Mouse (Mus musculus): ENCODE data around the gene Card14.
"Not testable (repeated sequence)": the region's sequence is repeated elsewhere in the genome, so short reads cannot be mapped to it uniquely, and the experiment has no call there.

Gene Card14

GRCm38 (mm10) chr11:119307658-119307867 lies at the start of gene Card14:
Card14 (plus strand) TSS chr11:119307768.
- in situ Hi-C loops (cut with MboI, MseI): no loop called here

GRCm38 (mm10) chr11:119258216-119258571 lies 49.4 kb upstream of the Card14 start:
- in situ Hi-C loops (cut with MboI, MseI): no loop called here

GRCm38 (mm10) chr11:119258572-119259322 lies 48.8 kb upstream of the Card14 start:
- in situ Hi-C loops (cut with MboI, MseI): no loop called here

GRCm38 (mm10) chr11:119259977-119260376 lies 47.6 kb upstream of the Card14 start:
- in situ Hi-C loops (cut with MboI, MseI): no loop called here

GRCm38 (mm10) chr11:119264413-119264812 lies 43.2 kb upstream of the Card14 start:
- in situ Hi-C loops (cut with MboI, MseI): no loop called here

GRCm38 (mm10) chr11:119265811-119266210 lies 41.8 kb upstream of the Card14 start:
- in situ Hi-C loops (cut with MboI, MseI): no loop called here

GRCm38 (mm10) chr11:119267241-119267674 lies 40.3 kb upstream of the Card14 start:
- in situ Hi-C loops (cut with MboI, MseI): no loop called here

- in situ Hi-C loops (cut with MboI, MseI): no loop called here
Observed at GRCm38 (mm10) chr11:119267768-119268556, 39.6 kb upstream of the Card14 start, which contains the start of gene Gaa. Gaa (plus strand) TSS chr11:119267887.

GRCm38 (mm10) chr11:119268557-119269195 lies 38.9 kb upstream of the Card14 start:
- in situ Hi-C loops (cut with MboI, MseI): no loop called here

- in situ Hi-C loops (cut with MboI, MseI): not testable (repeated sequence)
Observed at GRCm38 (mm10) chr11:119272492-119272891, 35.1 kb upstream of the Card14 start.

GRCm38 (mm10) chr11:119273186-119273930 lies 34.2 kb upstream of the Card14 start:
- in situ Hi-C loops (cut with MboI, MseI): no loop called here

- in situ Hi-C loops (cut with MboI, MseI): no loop called here
Observed at GRCm38 (mm10) chr11:119281030-119281429, 26.5 kb upstream of the Card14 start.

GRCm38 (mm10) chr11:119285791-119286527 lies 21.6 kb upstream of the Card14 start:
- in situ Hi-C loops (cut with MboI, MseI): loop anchor here in 1 of 2 experiments (5.0 kb wide), 1 partner anchor 79 kb away; no protein-coding TSS in a partner anchor

- in situ Hi-C loops (cut with MboI, MseI): loop anchor here in 1 of 2 experiments (5.0 kb wide), 1 partner anchor 80 kb away; no protein-coding TSS in a partner anchor
Observed at GRCm38 (mm10) chr11:119287207-119287992, 20.2 kb upstream of the Card14 start.

- in situ Hi-C loops (cut with MboI, MseI): not testable (repeated sequence)
Observed at GRCm38 (mm10) chr11:119292861-119293260, 14.7 kb upstream of the Card14 start.

GRCm38 (mm10) chr11:119297996-119298395 lies 9.6 kb upstream of the Card14 start:
- in situ Hi-C loops (cut with MboI, MseI): no loop called here

- in situ Hi-C loops (cut with MboI, MseI): no loop called here
Observed at GRCm38 (mm10) chr11:119298917-119299316, 8.7 kb upstream of the Card14 start.

- in situ Hi-C loops (cut with MboI, MseI): no loop called here
Observed at GRCm38 (mm10) chr11:119299391-119300245, 8.0 kb upstream of the Card14 start, which contains the start of gene Eif4a3. Eif4a3 (minus strand) TSS chr11:119300089.
